Mouse (Mus musculus) kidney, embryonic 15.5 days (tissue): ENCODE data around the gene Sgta. TPM values are rescaled to one million over a fixed set of nuclear protein-coding genes. Genes with fewer than 3 reads are reported as not detected.
A peak's percentile ranks its signal among the peaks of the same experiment; 100 is the strongest.

Experiments
- ATAC-seq: fragments of 200-750 bp; cut with Nextera tagmentation; replicated peaks from 2 replicates; pipeline ENCODE4 v1.8.0; 2017; ENCODE audit warnings: moderate TSS enrichment; ENCODE audit not compliant: low FRiP score
- H3K27ac ChIP-seq: fragments of 300-500 bp; sonication (generic); 2 replicates; pipeline ENCODE4 v1.5.1; 2015; ENCODE audit warnings: mild to moderate bottlenecking, inconsistent platforms
- H3K27me3 ChIP-seq: fragments of 300-500 bp; sonication (generic); 2 replicates; pipeline ENCODE4 v1.6.1; 2015; ENCODE audit warnings: inconsistent platforms
- H3K36me3 ChIP-seq: fragments of 300-500 bp; sonication (generic); 2 replicates; pipeline ENCODE4 v1.6.1; 2015; ENCODE audit warnings: inconsistent platforms
- H3K4me1 ChIP-seq: fragments of 300-500 bp; sonication (generic); 2 replicates; pipeline ENCODE4 v1.6.1; 2015; ENCODE audit warnings: inconsistent platforms
- H3K4me2 ChIP-seq: fragments of 300-500 bp; sonication (generic); 2 replicates; pipeline ENCODE4 v1.6.1; 2015; ENCODE audit warnings: moderate library complexity, mild to moderate bottlenecking, inconsistent platforms
- H3K4me3 ChIP-seq: fragments of 300-500 bp; sonication (generic); replicated peaks from 2 replicates; pipeline ENCODE4 v1.5.1; 2015; ENCODE audit warnings: mild to moderate bottlenecking, inconsistent platforms
- H3K9ac ChIP-seq: fragments of 300-500 bp; sonication (generic); 2 replicates; pipeline ENCODE4 v1.6.1; 2015; ENCODE audit warnings: mild to moderate bottlenecking, inconsistent platforms
- H3K9me3 ChIP-seq: fragments of 300-500 bp; sonication (generic); replicated peaks from 2 replicates; pipeline ENCODE4 v1.6.1; 2016; ENCODE audit warnings: inconsistent platforms
- WGBS: fragments of 180-500 bp; shearing (Covaris S2); methylation state at CpG from one replicate; pipeline ENCODE4 v1.1.7; 2015; ENCODE audit warnings: mixed read lengths; 5-methylcytosine and 5-hydroxymethylcytosine counted together
- polyA plus RNA-seq: library from polyadenylated mRNA; unstranded; fragments of >200 nt; fragmentation: Nextera tagmentation; extraction: Ambion mirVana; gene quantifications from 2 replicates; pipeline ENCODE4 v1.2.1, GENCODE M21; 2015

Sgta gene
- polyA plus RNA-seq, 1 experiment from 2014 or later = 226 TPM

GRCm38 (mm10) chr10:81026857-81027256 is 33.1 kb downstream of the Sgta start:
- H3K4me3 ChIP-seq = no peak overlapping the region
- H3K4me2 ChIP-seq = no peak overlapping the region
- no peak overlapping the region for H3K27ac ChIP-seq
- H3K36me3 ChIP-seq = peaks cover 13% of the 10 kb centered on the region
- WGBS = 91% methylated on average over 5 of the region's 5 CpGs
- H3K9ac ChIP-seq = no peak overlapping the region
- H3K4me1 ChIP-seq = peaks cover 8% of the 10 kb centered on the region
- no peaks in the 10 kb centered on the region for H3K9me3 ChIP-seq
- no peak for ATAC-seq
- peaks cover 42% of the 10 kb centered on the region for H3K27me3 ChIP-seq

GRCm38 (mm10) chr10:81025639-81026275 is 34.2 kb downstream of the Sgta start, which contains the start of gene Diras1:
TSS of gene Diras1 (minus strand) at chr10:81025662.
- no peak for ATAC-seq
- H3K4me3 ChIP-seq = peak within 1 kb of the TSS; percentile 36
- H3K36me3 ChIP-seq = peaks cover 4% of the 10 kb centered on the region; the same call in 1 of the 2 replicates
- no peak within 1 kb of the TSS for H3K27ac ChIP-seq
- H3K9ac ChIP-seq = no peak within 1 kb of the TSS
- 43% methylated on average over 12 of the region's 12 CpGs for WGBS
- H3K4me1 ChIP-seq = peaks cover 10% of the 10 kb centered on the region
- H3K4me2 ChIP-seq = peak within 1 kb of the TSS; percentile 64
- H3K27me3 ChIP-seq = peaks cover 52% of the 10 kb centered on the region
- H3K9me3 ChIP-seq = no peaks in the 10 kb centered on the region

GRCm38 (mm10) chr10:81025047-81025621 is 34.8 kb downstream of the Sgta start:
- ATAC-seq = 0 out of 2 replicates have a peak, but pooled peaks have one; percentile 20
- H3K4me3 ChIP-seq = peak overlapping the region; percentile 36

DNA sequence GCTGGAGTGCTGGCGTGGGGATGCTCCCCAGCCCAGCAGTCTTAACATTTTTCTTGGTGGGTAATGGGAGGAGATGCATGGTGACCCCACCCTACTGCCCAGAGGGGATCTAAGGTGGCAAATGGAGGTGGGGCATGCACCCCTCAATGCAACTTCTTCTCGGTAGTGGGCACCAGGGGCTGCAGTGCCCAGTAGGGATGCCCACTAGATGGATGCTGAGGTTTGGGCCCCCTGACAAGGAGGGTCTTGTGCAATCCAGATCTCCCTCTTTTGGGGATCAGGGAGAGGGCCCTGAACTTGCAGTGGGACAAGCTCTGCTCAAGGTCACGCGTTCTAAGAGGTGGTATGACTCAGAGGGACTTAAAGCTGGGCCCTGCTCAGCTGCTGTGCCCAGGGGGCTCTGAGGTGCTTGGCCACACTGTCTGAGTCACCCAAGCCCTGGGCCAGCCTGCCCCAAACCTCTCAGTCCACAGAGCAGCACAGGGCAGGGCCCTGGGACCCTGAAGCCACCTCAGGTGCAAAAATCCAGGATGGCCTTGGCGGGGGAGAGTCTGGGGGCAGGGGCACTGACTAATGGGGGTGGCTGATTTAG is 35.5 kb downstream of the Sgta start:
- Histone ChIP-seq H3K27ac (no peak overlapping the region), H3K36me3 (no peaks in the 10 kb centered on the region), H3K4me3 (no peak overlapping the region), H3K9me3 (no peaks in the 10 kb centered on the region), H3K4me1 (peaks cover 11% of the 10 kb centered on the region), H3K27me3 (peaks cover 52% of the 10 kb centered on the region), H3K9ac (no peak overlapping the region), H3K4me2 (no peak overlapping the region)
- ATAC-seq = 0 out of 2 replicates have a peak, but pooled peaks have one; percentile 3
- WGBS = 63% methylated on average over 5 of the region's 5 CpGs

More at GRCm38 (mm10) chr10:81025047-81025621, 34.8 kb downstream of the Sgta start:
- no peak overlapping the region for H3K27ac ChIP-seq
- 5% methylated on average over 28 of the region's 43 CpGs for WGBS
- H3K4me1 ChIP-seq = peaks cover 10% of the 10 kb centered on the region
- peaks cover 52% of the 10 kb centered on the region for H3K27me3 ChIP-seq
- H3K9ac ChIP-seq = no peak overlapping the region
- H3K9me3 ChIP-seq = no peaks in the 10 kb centered on the region
- H3K4me2 ChIP-seq = peak overlapping the region; percentile 64
- no peaks in the 10 kb centered on the region for H3K36me3 ChIP-seq

DNA sequence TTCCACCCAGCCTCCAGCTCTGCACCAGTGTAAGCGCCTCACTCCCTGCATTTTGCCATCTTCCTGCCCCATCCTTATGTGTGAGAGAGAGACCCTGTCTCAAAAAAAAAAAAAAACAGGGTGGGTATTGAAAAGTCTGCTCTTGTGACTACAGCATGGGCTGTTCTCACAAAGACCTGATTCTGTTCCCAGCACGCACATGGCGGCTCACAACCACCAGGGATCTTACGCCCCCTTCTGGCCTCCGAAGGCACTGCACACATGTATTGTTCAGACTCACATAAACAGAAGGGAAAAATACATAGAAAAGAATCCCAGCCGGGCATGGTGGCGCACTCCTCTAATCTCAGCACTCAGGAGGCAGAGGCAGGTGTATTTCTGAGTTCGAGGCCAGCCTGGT is 37.2 kb downstream of the Sgta start:
- ATAC-seq = no peak
- H3K27me3 ChIP-seq = peaks cover 52% of the 10 kb centered on the region

DNA sequence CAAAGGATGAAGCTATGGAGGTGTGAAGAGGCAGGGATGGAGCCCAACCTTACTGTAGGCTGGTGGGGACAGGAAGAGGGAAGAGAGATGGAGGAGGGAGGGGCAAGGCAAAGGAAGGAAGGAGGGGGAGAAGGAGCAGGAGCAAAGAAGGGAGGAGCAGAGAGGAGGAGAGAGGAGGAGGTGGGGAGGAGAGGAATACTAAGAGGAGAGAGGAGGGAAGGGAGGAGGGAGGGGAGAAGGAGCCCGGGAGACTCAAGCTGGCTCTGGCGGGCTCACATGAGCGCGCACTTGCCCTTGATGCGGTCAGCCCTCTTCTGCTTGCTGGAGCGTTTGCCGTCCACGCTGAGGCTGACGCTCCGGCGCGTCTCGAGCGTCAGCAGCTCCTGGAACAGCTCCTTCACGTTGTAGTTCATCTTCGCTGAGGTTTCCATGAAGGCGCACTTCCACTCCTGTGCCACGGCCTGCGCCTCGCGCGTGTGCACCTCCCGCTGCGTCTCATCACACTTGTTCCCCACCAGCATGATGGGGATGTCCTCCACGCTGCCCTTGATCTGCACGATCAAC is 38.4 kb downstream of the Sgta start:
- Histone ChIP-seq H3K27me3 (peaks cover 52% of the 10 kb centered on the region), H3K9ac (no peak overlapping the region), H3K4me3 (peak overlapping the region; percentile 7; the same call in 1 of the 2 replicates), H3K36me3 (no peaks in the 10 kb centered on the region), H3K9me3 (no peaks in the 10 kb centered on the region), H3K4me2 (peak overlapping the region; percentile 42), H3K4me1 (peaks cover 13% of the 10 kb centered on the region), H3K27ac (no peak overlapping the region)
- WGBS = 13% methylated on average over 26 of the region's 26 CpGs
- ATAC-seq = no peak

More for the DNA sequence above, 37.2 kb downstream of the Sgta start:
- no peak overlapping the region for H3K9ac ChIP-seq
- 63% methylated on average over 8 of the region's 8 CpGs for WGBS
- H3K27ac ChIP-seq = no peak overlapping the region
- H3K4me2 ChIP-seq = no peak overlapping the region
- no peaks in the 10 kb centered on the region for H3K9me3 ChIP-seq
- no peaks in the 10 kb centered on the region for H3K36me3 ChIP-seq
- no peak overlapping the region for H3K4me3 ChIP-seq
- H3K4me1 ChIP-seq = peaks cover 13% of the 10 kb centered on the region

GRCm38 (mm10) chr10:81020207-81020606 is 39.8 kb downstream of the Sgta start:
- Histone ChIP-seq H3K9ac (no peak overlapping the region), H3K4me2 (no peak overlapping the region), H3K36me3 (no peaks in the 10 kb centered on the region), H3K4me1 (peaks cover 11% of the 10 kb centered on the region), H3K9me3 (no peaks in the 10 kb centered on the region), H3K4me3 (no peak overlapping the region), H3K27me3 (peaks cover 41% of the 10 kb centered on the region), H3K27ac (no peak overlapping the region)
- no peak for ATAC-seq
- WGBS = 52% methylated on average over 2 of the region's 2 CpGs

DNA sequence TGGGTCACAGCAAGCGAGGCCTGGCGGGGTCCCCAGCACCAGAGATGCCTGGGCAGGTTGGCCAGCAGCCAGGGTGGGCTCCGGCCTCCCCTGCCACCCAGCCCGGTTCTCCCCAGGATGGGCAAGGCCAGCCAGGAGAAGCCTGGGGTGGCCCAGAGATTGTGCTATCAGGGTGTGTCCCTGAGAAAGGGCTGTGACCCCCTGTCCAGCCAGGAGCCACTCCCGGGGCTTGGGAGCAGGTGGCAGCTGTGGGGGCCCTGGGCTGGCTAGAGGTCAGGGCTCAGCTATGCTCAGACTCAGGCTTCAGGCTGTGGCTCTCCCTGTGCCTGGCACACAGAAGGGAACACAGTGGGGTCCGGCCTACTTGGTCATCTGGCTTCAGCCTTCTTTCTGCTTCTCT is 40.3 kb downstream of the Sgta start:
- Histone ChIP-seq H3K9ac (no peak overlapping the region), H3K4me2 (no peak overlapping the region), H3K4me1 (peaks cover 12% of the 10 kb centered on the region), H3K9me3 (no peaks in the 10 kb centered on the region), H3K36me3 (no peaks in the 10 kb centered on the region), H3K4me3 (no peak overlapping the region), H3K27me3 (peaks cover 36% of the 10 kb centered on the region), H3K27ac (no peak overlapping the region)
- no peak for ATAC-seq
- WGBS = 75% methylated on average over 6 of the region's 6 CpGs

GRCm38 (mm10) chr10:81018326-81018725 is 41.7 kb downstream of the Sgta start:
- H3K27me3 ChIP-seq = peaks cover 23% of the 10 kb centered on the region
- H3K4me2 ChIP-seq = no peak overlapping the region
- no peak overlapping the region for H3K27ac ChIP-seq
- H3K36me3 ChIP-seq = no peaks in the 10 kb centered on the region
- ATAC-seq = no peak
- peaks cover 22% of the 10 kb centered on the region for H3K4me1 ChIP-seq
- no peak overlapping the region for H3K4me3 ChIP-seq
- 38% methylated on average over 10 of the region's 10 CpGs for WGBS
- no peak overlapping the region for H3K9ac ChIP-seq
- no peaks in the 10 kb centered on the region for H3K9me3 ChIP-seq

- Histone ChIP-seq H3K4me1 (peaks cover 19% of the 10 kb centered on the region), H3K9me3 (no peaks in the 10 kb centered on the region), H3K27ac (no peak overlapping the region), H3K27me3 (peaks cover 8% of the 10 kb centered on the region), H3K4me3 (no peak overlapping the region), H3K36me3 (no peaks in the 10 kb centered on the region), H3K4me2 (no peak overlapping the region), H3K9ac (no peak overlapping the region)
- WGBS = 8% methylated on average over 7 of the region's 7 CpGs
- no peak for ATAC-seq
Observed at GRCm38 (mm10) chr10:81016645-81017044, 43.3 kb downstream of the Sgta start.

GRCm38 (mm10) chr10:81015666-81016065 is 44.3 kb downstream of the Sgta start:
- no peak overlapping the region for H3K4me2 ChIP-seq
- no peak overlapping the region for H3K9ac ChIP-seq
- no peak overlapping the region for H3K4me3 ChIP-seq
- 87% methylated on average over 2 of the region's 2 CpGs for WGBS
- no peak overlapping the region for H3K27ac ChIP-seq
- H3K9me3 ChIP-seq = no peaks in the 10 kb centered on the region
- H3K27me3 ChIP-seq = no peaks in the 10 kb centered on the region
- H3K4me1 ChIP-seq = peaks cover 19% of the 10 kb centered on the region
- ATAC-seq = no peak
- H3K36me3 ChIP-seq = no peaks in the 10 kb centered on the region
